Mouse (Mus musculus) thymus, adult 2 months (tissue): ENCODE results near the gene Rpl3. TPM values are rescaled to one million over a fixed set of nuclear protein-coding genes. Genes with fewer than 3 reads are reported as not detected.

ENCODE experiments used
- DNase-seq: peaks from one replicate; pipeline ENCODE4 v3.0.0; 2021
- H3K27ac ChIP-seq: fragments of 200-500 bp; 2 replicates; pipeline ENCODE4 v1.5.1; 2012; ENCODE audit warnings: low read length, control low read depth; ENCODE audit not compliant: control insufficient read depth, insufficient read depth
- H3K27me3 ChIP-seq: fragments of 200-500 bp; 2 replicates; pipeline ENCODE4 v1.6.1; 2012; ENCODE audit warnings: mild to moderate bottlenecking, low read length, moderate library complexity, mixed read lengths; ENCODE audit not compliant: control insufficient read depth, insufficient read depth
- H3K36me3 ChIP-seq: fragments of 200-500 bp; 2 replicates; pipeline ENCODE4 v1.6.1; 2012; ENCODE audit warnings: mild to moderate bottlenecking, low read length, moderate library complexity; ENCODE audit not compliant: control insufficient read depth, insufficient read depth
- H3K4me1 ChIP-seq: fragments of 200-500 bp; replicated peaks from 2 replicates; pipeline ENCODE4 v1.6.1; 2012; ENCODE audit warnings: low read length; ENCODE audit not compliant: control insufficient read depth, insufficient read depth
- H3K4me3 ChIP-seq: fragments of 200-500 bp; 2 replicates; pipeline ENCODE4 v1.5.1; 2012; ENCODE audit warnings: mild to moderate bottlenecking, low read length, control low read depth, moderate library complexity; ENCODE audit not compliant: control insufficient read depth, insufficient read depth
- CTCF ChIP-seq: fragments of 200-500 bp; IDR thresholded peaks from 2 replicates; pipeline ENCODE4 v1.5.1; 2012; ENCODE audit warnings: mild to moderate bottlenecking, control low read depth, low read length, moderate library complexity, borderline replicate concordance; ENCODE audit not compliant: control insufficient read depth, poor library complexity, insufficient read depth; ENCODE audit errors: extremely low read depth
- POLR2A ChIP-seq: fragments of 200-500 bp; IDR thresholded peaks from 2 replicates; pipeline ENCODE4 v1.6.1; 2012; ENCODE audit warnings: mild to moderate bottlenecking, low read length, control low read depth, moderate library complexity; ENCODE audit not compliant: control insufficient read depth, poor library complexity, insufficient read depth; ENCODE audit errors: extremely low read depth
- WGBS: fragments of 180-500 bp; shearing (Covaris S2); methylation state at CpG from one replicate; pipeline ENCODE4 v1.1.7; 2018; 5-methylcytosine and 5-hydroxymethylcytosine counted together
- polyA plus RNA-seq: library from polyadenylated mRNA; depleted of rRNA; stranded (reverse); fragments of >200 nt; gene quantifications from 2 replicates; pipeline ENCODE4 v1.2.3, GENCODE M21; 2012; rRNA removed

Rpl3 gene
- polyA plus RNA-seq, 1 experiment = 627 TPM

- no peak for TF ChIP-seq CTCF
- no peak for TF ChIP-seq POLR2A
- WGBS = 90% methylated on average over 6 of the region's 6 CpGs
- Histone ChIP-seq H3K36me3 (no peaks in the 10 kb centered on the region), H3K4me1 (no peaks in the 10 kb centered on the region), H3K27me3 (no peaks in the 10 kb centered on the region), H3K4me3 (no peak overlapping the region), H3K27ac (no peak overlapping the region)
- DNase-seq = no peak
These were observed 56.3 kb downstream of the Rpl3 start for GRCm38 (mm10) chr15:80035341-80035885.

- DNase-seq = no peak
- Histone ChIP-seq H3K36me3 (no peaks in the 10 kb centered on the region), H3K27me3 (no peaks in the 10 kb centered on the region), H3K27ac (no peak overlapping the region), H3K4me3 (no peak overlapping the region), H3K4me1 (no peaks in the 10 kb centered on the region)
- TF ChIP-seq POLR2A = no peak
- TF ChIP-seq CTCF = no peak
These were observed 56.8 kb downstream of the Rpl3 start for GRCm38 (mm10) chr15:80034913-80035312.

GRCm38 (mm10) chr15:80034366-80034765, 57.3 kb downstream of the Rpl3 start:
- WGBS = 56% methylated on average over 7 of the region's 7 CpGs
- TF ChIP-seq POLR2A = no peak
- TF ChIP-seq CTCF = no peak
- no peaks in the 10 kb centered on the region for H3K36me3 ChIP-seq
- no peak for DNase-seq
- H3K27me3 ChIP-seq = no peaks in the 10 kb centered on the region
- H3K27ac ChIP-seq = no peak overlapping the region
- H3K4me1 ChIP-seq = no peaks in the 10 kb centered on the region
- H3K4me3 ChIP-seq = no peak overlapping the region

- Histone ChIP-seq H3K4me1 (peaks cover 6% of the 10 kb centered on the region), H3K36me3 (no peaks in the 10 kb centered on the region), H3K4me3 (no peak overlapping the region), H3K27ac (no peak overlapping the region), H3K27me3 (no peaks in the 10 kb centered on the region)
- DNase-seq = no peak
- TF ChIP-seq POLR2A = no peak
- 95% methylated on average over 4 of the region's 4 CpGs for WGBS
These were observed 60.5 kb downstream of the Rpl3 start for GRCm38 (mm10) chr15:80031133-80031532.

- Histone ChIP-seq H3K4me1 (peaks cover 13% of the 10 kb centered on the region), H3K4me3 (no peak overlapping the region), H3K27ac (no peak overlapping the region), H3K27me3 (no peaks in the 10 kb centered on the region), H3K36me3 (no peaks in the 10 kb centered on the region)
- WGBS = 47% methylated on average over 10 of the region's 10 CpGs
- TF ChIP-seq POLR2A (no peak), CTCF (no peak)
- no peak for DNase-seq
These were observed 61.3 kb downstream of the Rpl3 start for GRCm38 (mm10) chr15:80030399-80030798.

GRCm38 (mm10) chr15:80028862-80029261, 62.8 kb downstream of the Rpl3 start:
- TF ChIP-seq POLR2A (no peak), CTCF (no peak)
- Histone ChIP-seq H3K27ac (no peak overlapping the region), H3K36me3 (no peaks in the 10 kb centered on the region), H3K27me3 (no peaks in the 10 kb centered on the region), H3K4me1 (peaks cover 24% of the 10 kb centered on the region), H3K4me3 (no peak overlapping the region)
- no peak for DNase-seq
- WGBS = 38% methylated on average over 5 of the region's 5 CpGs

Other genes with a start within 250 kb of the Rpl3 start
- 92.3 and 98.5 TPM in 2 replicates for gene Apobec3, start 200.2 kb downstream of the Rpl3 start, polyA plus RNA-seq
- gene Cbx7, start 120.7 kb downstream of the Rpl3 start, polyA plus RNA-seq = 61.9 and 72.6 TPM in 2 replicates
- 10.9 and 11.6 TPM in 2 replicates for gene Pdgfb, start 76.9 kb downstream of the Rpl3 start, polyA plus RNA-seq
- 91.8 and 121 TPM in 2 replicates for gene Syngr1, start 534 bp downstream of the Rpl3 start, polyA plus RNA-seq
- 53.8 and 61.0 TPM in 2 replicates for gene Tab1, start 41.3 kb upstream of the Rpl3 start, polyA plus RNA-seq
- gene Mgat3, start 81.9 kb upstream of the Rpl3 start, polyA plus RNA-seq = 16.2 and 20.3 TPM in 2 replicates
- gene Mief1, start 142.2 kb upstream of the Rpl3 start, polyA plus RNA-seq = 32.7 and 36.3 TPM in 2 replicates
- not detected in 2 replicates for gene AC140267.1, start 144.0 kb upstream of the Rpl3 start, polyA plus RNA-seq
- 169 and 179 TPM in 2 replicates for gene Atf4, start 163.3 kb upstream of the Rpl3 start, polyA plus RNA-seq
- gene Rps19bp1, start 172.4 kb upstream of the Rpl3 start, polyA plus RNA-seq = 22.5 and 25.0 TPM in 2 replicates
- gene Cacna1i, start 195.4 kb upstream of the Rpl3 start, polyA plus RNA-seq = 0.30 and 0.42 TPM in 2 replicates